Mouse (Mus musculus) hindbrain, embryonic 11.5 days (tissue): Measurements from ENCODE around the gene Dcaf4. TPM values are rescaled to one million over a fixed set of nuclear protein-coding genes. Genes with fewer than 3 reads are reported as not detected.

Source experiments
- ATAC-seq: fragments of 200-750 bp; cut with Nextera tagmentation; 2 replicates; pipeline ENCODE4 v1.8.0; 2017; ENCODE audit warnings: mild to moderate bottlenecking, moderate TSS enrichment, moderate library complexity; ENCODE audit not compliant: low FRiP score
- DNase-seq: peaks from one replicate; pipeline ENCODE4 v3.0.0-alpha.2; 2015; ENCODE audit warnings: low spot score
- H3K27ac ChIP-seq: fragments of 300-500 bp; sonication (generic); 2 replicates; pipeline ENCODE4 v1.5.1; 2014; ENCODE audit warnings: mild to moderate bottlenecking, low read depth, low read length
- H3K27me3 ChIP-seq: fragments of 300-500 bp; sonication (generic); 2 replicates; pipeline ENCODE4 v1.6.1; 2014; ENCODE audit warnings: mild to moderate bottlenecking, low read length, moderate library complexity, mixed read lengths; ENCODE audit not compliant: control insufficient read depth, insufficient read depth
- H3K36me3 ChIP-seq: fragments of 300-500 bp; sonication (generic); 2 replicates; pipeline ENCODE4 v1.6.1; 2014; ENCODE audit warnings: mild to moderate bottlenecking, low read length, moderate library complexity, mixed read lengths; ENCODE audit not compliant: control insufficient read depth, insufficient read depth
- H3K4me1 ChIP-seq: fragments of 300-500 bp; sonication (generic); replicated peaks from 2 replicates; pipeline ENCODE4 v1.6.1; 2014; ENCODE audit warnings: low read length, mixed read lengths; ENCODE audit not compliant: control insufficient read depth, insufficient read depth
- H3K4me2 ChIP-seq: fragments of 300-500 bp; sonication (generic); replicated peaks from 2 replicates; pipeline ENCODE4 v1.6.1; 2014; ENCODE audit warnings: mild to moderate bottlenecking, low read depth, low read length
- H3K4me3 ChIP-seq: fragments of 300-500 bp; sonication (generic); 2 replicates; pipeline ENCODE4 v1.5.1; 2014; ENCODE audit warnings: low read depth, low read length
- H3K9ac ChIP-seq: fragments of 300-500 bp; sonication (generic); 2 replicates; pipeline ENCODE4 v1.6.1; 2014; ENCODE audit warnings: low read depth, low read length
- H3K9me3 ChIP-seq: fragments of 300-500 bp; sonication (generic); 2 replicates; pipeline ENCODE4 v1.6.1; 2016; ENCODE audit warnings: low read length; ENCODE audit not compliant: control insufficient read depth
- WGBS: fragments of 180-500 bp; shearing (Covaris S2); extraction: QIAGEN DNeasy Blood & Tissue Kit; methylation state at CpG from one replicate; pipeline ENCODE4 v1.1.7; 2014; 5-methylcytosine and 5-hydroxymethylcytosine counted together
- polyA plus RNA-seq: library from polyadenylated mRNA; unstranded; fragments of >200 nt; fragmentation: Nextera tagmentation; extraction: Ambion mirVana; gene quantifications from 2 replicates; pipeline ENCODE4 v1.2.1, GENCODE M21; 2014

Dcaf4 gene
- polyA plus RNA-seq, 1 experiment from 2014 or later = 26.5 TPM

GRCm38 (mm10) chr12:83506543-83506942 lies 13.7 kb upstream of the Dcaf4 start:
- H3K9ac ChIP-seq = no peak overlapping the region
- WGBS = 80% methylated on average over 10 of the region's 10 CpGs
- H3K4me3 ChIP-seq = no peak overlapping the region
- ATAC-seq = no peak
- H3K9me3 ChIP-seq = no peaks in the 10 kb centered on the region
- no peaks in the 10 kb centered on the region for H3K4me1 ChIP-seq
- no peaks in the 10 kb centered on the region for H3K27me3 ChIP-seq
- H3K4me2 ChIP-seq = no peak overlapping the region
- DNase-seq = no peak
- no peak overlapping the region for H3K27ac ChIP-seq
- H3K36me3 ChIP-seq = no peaks in the 10 kb centered on the region

- no peak overlapping the region for H3K4me2 ChIP-seq
- no peaks in the 10 kb centered on the region for H3K27me3 ChIP-seq
- 84% methylated on average over 5 of the region's 5 CpGs for WGBS
- H3K9me3 ChIP-seq = no peaks in the 10 kb centered on the region
- H3K36me3 ChIP-seq = no peaks in the 10 kb centered on the region
- ATAC-seq = no peak
- H3K4me1 ChIP-seq = no peaks in the 10 kb centered on the region
- H3K9ac ChIP-seq = no peak overlapping the region
- H3K27ac ChIP-seq = no peak overlapping the region
- DNase-seq = no peak
- no peak overlapping the region for H3K4me3 ChIP-seq
Observed at GRCm38 (mm10) chr12:83510586-83510985, 9.7 kb upstream of the Dcaf4 start.

GRCm38 (mm10) chr12:83512783-83513182 lies 7.5 kb upstream of the Dcaf4 start:
- 54% methylated on average over 4 of the region's 4 CpGs for WGBS
- no peak overlapping the region for H3K9ac ChIP-seq
- H3K27me3 ChIP-seq = no peaks in the 10 kb centered on the region
- no peaks in the 10 kb centered on the region for H3K4me1 ChIP-seq
- no peak for ATAC-seq
- no peaks in the 10 kb centered on the region for H3K36me3 ChIP-seq
- DNase-seq = no peak
- no peak overlapping the region for H3K4me3 ChIP-seq
- H3K9me3 ChIP-seq = no peaks in the 10 kb centered on the region
- no peak overlapping the region for H3K27ac ChIP-seq
- H3K4me2 ChIP-seq = no peak overlapping the region

GRCm38 (mm10) chr12:83513185-83513584 lies 7.1 kb upstream of the Dcaf4 start:
- WGBS = 40% methylated on average over 5 of the region's 5 CpGs
- H3K4me1 ChIP-seq = no peaks in the 10 kb centered on the region
- no peak for DNase-seq
- no peak overlapping the region for H3K4me2 ChIP-seq
- no peak overlapping the region for H3K27ac ChIP-seq
- ATAC-seq = no peak
- H3K36me3 ChIP-seq = no peaks in the 10 kb centered on the region
- H3K9me3 ChIP-seq = no peaks in the 10 kb centered on the region
- no peak overlapping the region for H3K9ac ChIP-seq
- H3K27me3 ChIP-seq = no peaks in the 10 kb centered on the region
- no peak overlapping the region for H3K4me3 ChIP-seq

GRCm38 (mm10) chr12:83514216-83514615 lies 6.0 kb upstream of the Dcaf4 start:
- Histone ChIP-seq H3K9ac (no peak overlapping the region), H3K9me3 (no peaks in the 10 kb centered on the region), H3K27me3 (no peaks in the 10 kb centered on the region), H3K4me1 (no peaks in the 10 kb centered on the region), H3K4me2 (no peak overlapping the region), H3K27ac (no peak overlapping the region), H3K36me3 (no peaks in the 10 kb centered on the region), H3K4me3 (no peak overlapping the region)
- no peak for ATAC-seq
- 70% methylated on average over 4 of the region's 4 CpGs for WGBS
- no peak for DNase-seq

GRCm38 (mm10) chr12:83517580-83517979 lies 2.7 kb upstream of the Dcaf4 start:
- 83% methylated on average over 3 of the region's 3 CpGs for WGBS
- no peaks in the 10 kb centered on the region for H3K9me3 ChIP-seq
- H3K4me1 ChIP-seq = no peaks in the 10 kb centered on the region
- H3K4me3 ChIP-seq = no peak overlapping the region
- H3K36me3 ChIP-seq = no peaks in the 10 kb centered on the region
- no peak for ATAC-seq
- H3K9ac ChIP-seq = no peak overlapping the region
- no peak overlapping the region for H3K4me2 ChIP-seq
- H3K27me3 ChIP-seq = no peaks in the 10 kb centered on the region
- no peak for DNase-seq
- no peak overlapping the region for H3K27ac ChIP-seq

- WGBS = 60% methylated on average over 8 of the region's 8 CpGs
- DNase-seq (no peak), ATAC-seq (no peak)
- peak overlapping the region; percentile 71; the same call in 1 of the 2 replicates for H3K9ac ChIP-seq
- H3K4me3 ChIP-seq = peak overlapping the region; percentile 74
- no peaks in the 10 kb centered on the region for H3K36me3 ChIP-seq
- no peak overlapping the region for H3K27ac ChIP-seq
- H3K4me1 ChIP-seq = no peaks in the 10 kb centered on the region
- H3K27me3 ChIP-seq = no peaks in the 10 kb centered on the region
- H3K4me2 ChIP-seq = peak overlapping the region; percentile 62
- no peaks in the 10 kb centered on the region for H3K9me3 ChIP-seq
Observed at GRCm38 (mm10) chr12:83521083-83521482, 817 bp downstream of the Dcaf4 start.

- no peaks in the 10 kb centered on the region for H3K27me3 ChIP-seq
- H3K4me2 ChIP-seq = no peak overlapping the region
- WGBS = 98% methylated on average over 6 of the region's 6 CpGs
- H3K4me3 ChIP-seq = no peak overlapping the region
- ATAC-seq (no peak), DNase-seq (no peak)
- H3K9ac ChIP-seq = no peak overlapping the region
- H3K4me1 ChIP-seq = no peaks in the 10 kb centered on the region
- H3K27ac ChIP-seq = no peak overlapping the region
- H3K9me3 ChIP-seq = no peaks in the 10 kb centered on the region
- H3K36me3 ChIP-seq = no peaks in the 10 kb centered on the region
Observed at GRCm38 (mm10) chr12:83523056-83523455, 2.8 kb downstream of the Dcaf4 start.

- no peak overlapping the region for H3K4me2 ChIP-seq
- no peaks in the 10 kb centered on the region for H3K36me3 ChIP-seq
- whole genome bisulfite sequencing = 90% methylated on average over 4 of the region's 4 CpGs
- ATAC-seq = no peak
- no peaks in the 10 kb centered on the region for H3K27me3 ChIP-seq
- no peak overlapping the region for H3K9ac ChIP-seq
- no peak overlapping the region for H3K4me3 ChIP-seq
- DNase-seq = no peak
- no peaks in the 10 kb centered on the region for H3K4me1 ChIP-seq
- no peaks in the 10 kb centered on the region for H3K9me3 ChIP-seq
- H3K27ac ChIP-seq = no peak overlapping the region
Observed at GRCm38 (mm10) chr12:83523892-83524291, 3.6 kb downstream of the Dcaf4 start.
